Mouse (Mus musculus) spleen, adult 2 months (tissue): ENCODE measurements around the gene Cdca8.

Source experiments
- CTCF ChIP-seq: fragments of 200-500 bp; IDR thresholded peaks from 2 replicates; pipeline ENCODE4 v1.5.1; 2011; ENCODE audit warnings: mild to moderate bottlenecking, inconsistent platforms; ENCODE audit not compliant: insufficient read depth, insufficient read length, insufficient replicate concordance; ENCODE audit errors: extremely low read depth
- POLR2A ChIP-seq: fragments of 200-500 bp; IDR thresholded peaks from 2 replicates; pipeline ENCODE4 v1.6.1; 2011; ENCODE audit warnings: low read depth, low read length, inconsistent platforms

DNA sequence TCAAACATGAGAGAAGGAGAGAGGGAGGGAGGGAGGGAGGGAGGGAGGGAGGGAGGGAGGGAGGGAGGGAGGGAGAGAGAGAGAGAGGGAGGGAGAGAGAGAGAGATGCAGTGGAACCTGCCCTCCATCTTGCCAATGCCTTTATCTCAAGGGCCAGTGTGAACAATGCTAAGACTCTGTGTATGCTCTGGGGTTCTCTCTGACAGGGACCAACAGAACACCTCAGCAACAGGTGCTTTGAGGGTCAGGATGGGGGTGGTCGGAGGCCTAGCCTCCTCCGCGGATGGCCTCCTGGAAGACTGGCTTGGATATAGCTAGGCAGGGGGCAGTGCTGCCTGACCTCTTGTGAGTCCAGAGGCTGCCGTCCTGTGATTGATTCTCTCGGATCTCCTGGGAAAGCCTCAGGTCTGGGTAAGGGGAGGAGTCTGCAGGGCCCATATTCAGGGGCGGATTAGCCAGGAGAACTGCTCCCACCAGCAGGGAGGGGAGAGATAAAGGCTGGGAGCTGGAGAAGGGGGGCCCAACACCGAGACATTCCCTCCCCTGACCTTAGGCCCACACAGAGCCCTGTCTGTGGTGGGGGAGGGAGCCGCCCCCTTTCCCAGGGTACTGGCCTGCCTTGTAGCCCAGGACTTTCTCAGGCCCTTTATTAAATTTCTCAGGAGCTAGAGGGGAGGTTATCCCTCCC is 25.9 kb upstream of the Cdca8 start:
- TF ChIP-seq CTCF (no peak), POLR2A (no peak)
